Mouse (Mus musculus): ENCODE results near the gene Ppp6r3.

GRCm38 (mm10) chr19:3428057-3428830 lies 147.3 kb downstream of the Ppp6r3 start:
- TF ChIP-seq CTCF (IDR thresholded peaks at IDR 0.05; ENCODE audit: control insufficient read depth, insufficient read depth, insufficient replicate concordance, low read depth, low read length) = no peak
- TF ChIP-seq POLR2A (IDR thresholded peaks at IDR 0.05; ENCODE audit: control insufficient read depth, low read depth, low read length) = no peak

All from testis, adult 2 months (tissue).